Mouse (Mus musculus) liver, postnatal 0 days (tissue): ENCODE data around the gene Tmem251.
A peak's percentile ranks its signal among the peaks of the same experiment; 100 is the strongest.

Source experiments
- CTCF ChIP-seq: sonication (generic); IDR thresholded peaks from 2 replicates; pipeline ENCODE4 v1.5.1; 2016; ENCODE audit warnings: antibody characterized with exemption, low read depth
- EP300 ChIP-seq: IDR thresholded peaks from 2 replicates; pipeline ENCODE4 v1.6.1; 2016; ENCODE audit warnings: antibody characterized with exemption, low read depth, mild to moderate bottlenecking

DNA sequence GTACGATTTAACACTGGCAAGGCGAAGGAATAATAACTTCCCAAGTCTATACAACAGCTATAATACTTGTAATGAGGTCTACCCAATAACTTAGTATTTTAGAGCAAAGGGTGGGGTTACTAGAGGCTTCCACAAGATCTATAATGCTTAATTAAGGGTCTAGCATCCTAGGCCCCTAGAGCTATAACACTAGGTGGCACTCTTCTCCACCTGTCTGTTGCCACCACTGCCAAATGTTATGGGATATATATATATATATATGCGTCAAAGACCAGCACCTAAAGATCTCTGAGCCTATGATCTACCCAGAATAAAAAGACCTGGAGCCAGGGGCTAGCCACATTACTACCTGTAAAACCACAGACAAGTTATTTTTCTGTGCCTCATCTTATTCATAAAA is 3.3 kb upstream of the Tmem251 start:
- TF ChIP-seq CTCF: peak; percentile 67
- no peak for TF ChIP-seq EP300
